Mouse (Mus musculus) erythroblast, embryonic 14.5 days (primary cell): ENCODE measurements around the gene Rnaseh2b.

Source experiments
- GATA1 ChIP-seq: IDR thresholded peaks from 2 replicates; pipeline ENCODE4 v1.6.1; 2012; ENCODE audit warnings: low read length, inconsistent platforms, mixed read lengths
- TAL1 ChIP-seq: IDR thresholded peaks from 3 replicates; pipeline ENCODE4 v1.6.1; 2012; ENCODE audit warnings: low read length, inconsistent platforms, mixed read lengths

- TF ChIP-seq GATA1: no peak
- no peak for TF ChIP-seq TAL1
Measured at GRCm38 (mm10) chr14:62327171-62327570, 34.8 kb downstream of the Rnaseh2b start.
